Mouse (Mus musculus): ENCODE measurements around the gene Prkcg.

GRCm38 (mm10) chr7:3239193-3239592 lies 49.8 kb upstream of the Prkcg start:
- TF ChIP-seq CTCF (IDR thresholded peaks at IDR 0.05; ENCODE audit: low read depth) (no peak), EP300 (IDR thresholded peaks at IDR 0.05; ENCODE audit: low read depth) (no peak)
